Mouse (Mus musculus) erythroblast, embryonic 14.5 days (primary cell): ENCODE measurements around the gene Pafah1b1.

Experiments used
- GATA1 ChIP-seq: IDR thresholded peaks from 2 replicates; pipeline ENCODE4 v1.6.1; 2012; ENCODE audit warnings: low read length, inconsistent platforms, mixed read lengths
- TAL1 ChIP-seq: IDR thresholded peaks from 3 replicates; pipeline ENCODE4 v1.6.1; 2012; ENCODE audit warnings: low read length, inconsistent platforms, mixed read lengths

DNA sequence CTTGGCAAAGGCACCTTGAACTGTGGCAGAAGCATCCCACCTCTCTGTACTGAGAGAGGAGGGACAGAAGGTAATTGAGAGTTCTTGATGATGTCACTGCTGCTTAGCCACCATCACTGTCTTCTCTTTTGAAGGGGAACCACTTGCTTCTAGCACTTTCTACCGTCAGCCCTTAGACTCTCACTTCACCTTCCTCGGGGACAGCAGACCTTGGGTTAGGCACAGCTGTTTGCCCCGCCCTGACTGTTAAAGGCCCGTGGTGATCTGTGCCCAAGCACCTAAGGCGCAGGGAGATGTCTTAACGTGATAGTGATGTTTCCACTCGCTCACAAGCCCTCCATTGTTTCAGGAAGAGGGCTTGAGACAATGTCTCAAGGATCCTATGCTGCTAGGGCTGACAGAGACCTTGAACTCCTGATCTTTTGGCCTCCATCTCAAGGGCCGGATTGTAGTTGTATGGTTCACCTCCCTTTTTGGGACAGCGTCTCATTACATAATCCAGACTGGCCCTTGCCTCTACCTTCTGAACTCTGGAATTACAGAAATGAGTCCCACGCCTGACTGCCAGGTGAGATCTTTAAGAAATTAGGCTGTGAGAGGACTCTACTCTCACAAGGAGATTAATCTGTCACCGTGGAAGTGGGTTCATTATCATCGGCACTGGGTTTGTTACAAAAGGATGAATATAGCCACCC lies 36.7 kb upstream of the Pafah1b1 start:
- TF ChIP-seq GATA1 (no peak), TAL1 (no peak)
